Mouse (Mus musculus): ENCODE results near the gene Mras.

Mras gene

DNA sequence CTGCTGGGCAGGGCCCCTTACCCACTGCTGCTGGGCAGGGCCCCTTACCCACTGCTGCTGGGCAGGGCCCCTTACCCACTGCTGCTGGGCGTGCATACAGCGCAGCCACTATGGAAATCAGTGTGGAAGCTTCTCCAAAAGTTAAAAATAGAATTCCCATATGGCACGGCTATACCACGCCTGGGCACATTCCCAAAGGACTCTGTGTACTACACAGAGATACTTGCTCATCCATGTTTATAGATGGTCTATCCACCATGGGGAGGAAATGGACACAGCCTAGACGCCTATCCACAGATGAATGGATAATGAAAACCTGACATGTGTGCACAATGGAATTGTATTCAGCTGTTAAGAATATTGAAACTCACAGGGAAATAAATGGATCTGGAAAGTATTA is 3.8 kb upstream of the Mras start:
- DNase-seq (ENCODE audit: low spot score) = no peak

DNA sequence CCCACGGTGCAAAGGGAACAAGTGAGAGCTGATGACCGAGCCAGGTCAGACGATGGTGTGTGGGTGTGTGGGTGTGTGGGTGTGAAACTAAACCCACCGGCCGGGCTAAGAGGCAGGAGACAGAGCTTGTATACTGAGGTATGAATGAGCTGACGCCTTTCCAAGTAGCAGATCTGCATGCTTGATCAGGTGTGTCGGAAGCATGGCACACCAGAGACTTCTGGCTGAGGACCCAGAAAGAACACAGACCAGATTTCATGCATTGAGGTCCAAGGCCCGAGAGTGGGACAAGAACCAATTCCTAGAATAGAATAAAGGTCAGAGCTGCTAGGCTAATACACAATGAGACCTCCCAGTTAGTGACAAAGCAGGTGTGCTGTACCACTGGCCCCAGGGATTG is 1.9 kb upstream of the Mras start:
- no peak for DNase-seq (ENCODE audit: low spot score)

DNA sequence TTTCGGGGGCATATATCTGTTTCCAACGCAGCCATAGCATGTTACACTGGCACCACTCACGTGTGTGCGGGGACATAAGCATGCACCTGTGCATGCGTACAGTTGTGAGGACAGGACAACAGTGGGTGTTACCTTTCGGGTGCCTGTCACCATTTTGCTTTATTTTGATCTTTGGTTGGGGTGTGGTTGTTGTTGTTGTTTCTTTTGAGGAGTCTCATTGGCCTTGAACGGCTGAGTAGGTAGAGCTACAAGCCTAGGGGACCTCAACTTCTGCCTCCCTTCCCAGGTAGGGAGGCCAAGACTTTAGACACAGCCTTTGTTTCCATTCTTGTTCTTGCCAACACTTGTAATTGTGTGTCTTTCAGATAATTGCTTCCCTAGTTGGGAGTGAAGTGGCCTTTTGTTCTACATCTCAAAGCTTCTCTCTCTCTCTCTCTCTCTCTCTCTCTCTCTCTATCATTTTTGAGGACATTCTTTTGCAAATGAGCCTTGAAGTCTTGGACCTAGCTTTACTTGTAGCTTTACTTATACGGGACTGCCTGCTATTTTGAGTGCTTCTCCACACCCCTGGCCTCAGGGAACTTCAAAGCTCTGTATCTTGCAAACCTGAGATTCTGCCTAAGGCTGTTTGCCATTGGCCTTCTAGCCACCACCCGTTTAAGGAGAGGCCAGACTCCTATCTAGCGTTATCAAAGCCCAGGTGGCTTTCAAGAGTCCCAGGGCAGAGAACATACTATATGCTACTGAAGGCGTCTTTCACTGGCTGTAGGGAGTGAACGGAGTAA is 792 bp upstream of the Mras start:
- no peak for DNase-seq (ENCODE audit: low spot score)

DNA sequence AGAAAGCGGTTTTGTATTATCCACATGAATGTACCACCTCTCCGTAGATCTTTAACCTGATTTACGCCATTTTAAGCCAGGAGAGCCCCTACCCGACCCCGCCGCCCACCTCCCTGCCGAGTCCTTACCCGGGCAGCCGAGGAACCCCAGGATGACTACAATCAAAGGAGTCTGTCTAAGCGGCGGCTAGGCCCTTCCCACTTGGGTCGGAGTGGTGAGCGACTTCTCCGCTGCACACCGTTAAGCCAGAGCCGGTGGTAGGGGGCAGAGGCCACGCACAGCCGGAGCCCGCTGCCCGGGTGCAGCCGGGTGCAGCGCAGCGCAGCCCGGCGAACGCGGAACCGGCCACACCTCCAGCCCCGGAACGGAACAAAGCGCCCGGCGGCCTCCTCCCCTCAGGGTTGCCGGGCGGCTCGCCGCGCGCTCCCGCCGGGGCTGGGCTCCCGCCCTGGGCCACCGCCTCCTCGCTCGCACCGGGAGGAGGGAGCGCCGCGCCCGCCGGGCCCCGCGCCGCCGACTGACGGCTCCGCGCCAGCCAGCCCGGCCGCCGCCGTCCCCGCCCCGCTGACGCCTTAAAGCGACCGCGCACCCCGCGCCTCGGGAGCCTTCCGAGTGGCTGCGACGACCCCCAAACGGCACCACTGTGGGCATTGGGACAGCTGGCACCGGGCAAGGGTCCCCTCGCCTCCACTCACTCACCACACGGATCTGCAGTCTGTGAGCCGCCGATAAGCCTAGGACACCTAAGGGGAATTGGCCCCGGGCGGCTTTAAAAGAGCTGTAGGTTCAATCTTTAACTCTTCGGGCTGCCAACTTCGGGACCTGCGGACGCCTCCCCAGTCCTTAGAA is 775 bp downstream of the Mras start:
- peak; percentile 75 for DNase-seq (ENCODE audit: low spot score)

DNA sequence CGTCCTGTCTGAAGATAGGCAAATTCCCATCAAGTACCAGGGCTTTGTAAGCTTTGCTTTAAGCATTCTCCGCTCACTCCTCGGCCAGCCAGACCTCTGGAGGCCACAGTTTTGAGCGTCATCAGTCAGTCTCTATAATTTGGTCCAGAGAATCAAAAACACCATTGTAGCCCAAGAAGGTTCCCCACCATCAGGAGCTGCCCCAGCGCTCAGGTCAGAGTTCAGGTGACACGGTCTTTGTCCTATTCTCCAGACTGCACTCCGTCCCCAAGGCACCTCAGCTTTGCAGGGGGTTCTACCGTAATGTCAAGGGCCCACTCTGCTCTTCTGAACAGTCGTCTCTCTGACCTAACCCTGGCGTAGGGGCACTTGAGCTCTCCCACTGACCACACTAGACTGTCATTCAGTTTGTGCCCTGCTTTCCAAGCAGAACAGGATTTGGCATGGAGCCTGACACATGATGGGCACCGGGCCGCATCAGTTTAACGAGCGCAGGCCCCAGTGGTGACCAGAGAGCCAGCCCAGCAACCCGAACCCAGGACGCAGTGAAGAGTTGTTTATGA is 1.5 kb downstream of the Mras start:
- DNase-seq (ENCODE audit: low spot score) = no peak

DNA sequence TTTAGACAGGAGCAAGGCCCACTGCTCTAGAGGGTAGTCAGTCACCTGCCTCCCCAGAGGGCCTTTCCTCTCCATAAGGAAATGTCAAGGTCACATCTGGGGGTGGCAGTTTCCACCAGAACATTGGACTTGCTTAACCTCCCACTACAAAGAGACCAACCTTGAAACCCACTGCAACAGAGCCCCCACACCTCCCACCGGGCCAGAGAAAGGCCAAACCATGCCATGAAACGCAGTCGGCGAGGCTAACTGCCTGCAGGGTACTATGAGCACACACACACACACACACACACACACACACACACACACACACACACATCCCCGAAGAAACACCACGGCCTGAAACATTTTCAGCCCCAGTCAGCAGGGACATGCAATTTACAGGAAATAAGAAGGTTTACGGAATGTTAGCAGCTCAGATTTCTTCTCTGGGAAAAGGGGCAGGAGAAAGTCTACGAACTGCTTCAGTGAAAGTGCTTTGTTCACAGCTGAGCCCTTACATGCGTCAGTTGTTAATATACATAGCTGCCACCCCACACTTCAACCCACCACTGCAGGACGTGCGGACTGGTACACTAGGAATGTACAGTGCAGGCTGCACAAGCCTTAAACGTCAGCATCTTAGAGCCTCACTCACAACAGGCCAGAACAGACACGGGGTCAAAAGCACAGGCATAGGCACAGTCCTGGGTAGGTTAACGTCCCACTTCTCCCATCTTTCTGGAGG is 2.1 kb downstream of the Mras start:
- DNase-seq (ENCODE audit: low spot score) = no peak

DNA sequence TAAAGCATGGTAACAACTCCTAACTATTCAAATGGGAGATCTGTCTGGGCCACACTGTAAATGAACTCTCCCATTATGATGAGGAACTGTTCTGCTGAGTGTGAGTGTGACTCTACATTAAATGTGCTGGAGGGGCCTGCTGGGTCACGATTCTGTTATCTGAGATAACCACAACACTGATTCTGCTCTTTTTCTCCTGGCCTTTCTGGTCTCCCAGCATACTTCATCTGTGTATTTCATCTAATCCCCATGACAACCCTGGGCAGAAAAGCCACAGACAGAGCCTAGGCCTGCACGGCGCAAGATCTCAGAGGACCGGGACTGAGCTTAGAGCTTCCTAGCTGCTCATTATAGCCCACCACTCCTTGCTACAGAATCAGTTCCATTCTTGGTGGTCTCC is 4.7 kb downstream of the Mras start:
- no peak for DNase-seq (ENCODE audit: low spot score)

DNA sequence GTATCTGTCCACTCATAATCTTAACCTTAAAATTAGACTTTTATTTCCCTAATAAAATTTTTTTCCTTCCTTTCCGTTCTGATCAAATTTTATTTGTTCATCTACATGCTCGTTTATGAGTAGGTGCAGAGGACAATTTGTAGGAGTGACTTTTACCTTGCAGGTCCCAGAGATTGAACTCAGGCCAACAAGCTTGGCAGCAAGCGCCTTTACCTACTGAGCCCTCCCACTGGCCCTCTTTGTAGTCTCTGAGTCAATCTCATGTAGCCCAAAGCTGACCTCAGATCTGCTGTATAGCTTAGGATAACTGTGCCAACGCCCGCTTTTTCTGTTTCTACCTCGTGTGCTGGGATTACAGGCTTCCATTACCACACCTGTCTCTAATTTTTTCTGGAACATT is 5.2 kb downstream of the Mras start:
- DNase-seq (ENCODE audit: low spot score) = no peak

DNA sequence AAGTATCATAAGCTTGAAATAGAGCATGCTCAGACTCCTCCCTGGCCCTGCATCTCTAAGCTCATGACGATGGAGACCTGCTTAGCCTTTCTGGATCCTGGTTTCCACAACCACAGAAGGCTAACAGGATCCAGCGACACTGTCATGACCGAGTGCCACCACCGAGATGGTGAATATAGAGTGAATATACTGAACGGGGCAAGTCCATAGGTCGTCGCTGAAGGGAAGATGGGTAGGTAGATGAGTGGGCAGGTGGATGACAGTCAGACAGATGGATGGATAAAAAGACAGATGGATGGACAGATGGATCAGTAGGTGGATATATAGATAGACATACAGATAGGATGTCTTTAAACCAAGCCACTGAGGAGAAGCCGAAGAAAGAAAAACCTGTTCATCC is 5.8 kb downstream of the Mras start:
- no peak for DNase-seq (ENCODE audit: low spot score)

DNA sequence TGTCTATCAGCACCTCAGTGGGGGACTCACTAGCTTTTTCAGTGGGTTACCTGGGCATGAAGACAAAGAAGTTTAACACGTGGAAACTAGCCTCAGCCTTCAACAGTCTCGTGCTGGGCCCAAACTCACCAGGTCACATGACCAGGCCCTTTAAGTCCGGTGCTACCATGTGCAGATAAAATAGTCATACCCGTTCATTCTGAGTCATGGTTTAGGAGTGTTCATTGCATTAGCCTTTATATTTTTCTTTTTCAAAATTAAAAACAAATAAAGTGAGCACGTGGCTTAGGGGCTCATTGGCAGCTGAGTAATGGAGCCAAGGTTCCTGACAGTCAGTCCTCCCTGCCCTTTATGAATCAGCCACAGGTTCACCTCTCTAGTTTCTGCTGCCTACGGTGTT is 6.4 kb downstream of the Mras start:
- DNase-seq (ENCODE audit: low spot score) = no peak

DNA sequence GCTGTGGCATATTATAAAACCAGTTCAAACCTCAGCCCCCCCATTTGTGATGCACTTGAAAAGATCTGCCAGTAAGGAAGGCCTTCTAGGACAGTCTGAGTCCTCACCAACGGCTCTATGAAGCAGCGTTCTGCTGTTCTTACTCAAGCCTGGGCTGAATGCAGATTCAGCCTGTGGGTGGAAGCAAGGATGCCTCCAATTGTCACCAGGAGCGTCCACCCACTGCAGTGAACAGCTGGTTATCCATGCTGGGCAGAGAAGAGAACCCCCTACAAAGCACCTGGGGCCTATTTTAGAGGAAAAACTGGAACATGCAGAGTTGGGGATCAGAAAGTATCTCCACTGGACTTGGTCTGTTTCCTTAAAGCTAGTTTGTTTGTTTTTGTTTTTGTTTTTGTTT is 7.3 kb downstream of the Mras start:
- no peak for DNase-seq (ENCODE audit: low spot score)

DNA sequence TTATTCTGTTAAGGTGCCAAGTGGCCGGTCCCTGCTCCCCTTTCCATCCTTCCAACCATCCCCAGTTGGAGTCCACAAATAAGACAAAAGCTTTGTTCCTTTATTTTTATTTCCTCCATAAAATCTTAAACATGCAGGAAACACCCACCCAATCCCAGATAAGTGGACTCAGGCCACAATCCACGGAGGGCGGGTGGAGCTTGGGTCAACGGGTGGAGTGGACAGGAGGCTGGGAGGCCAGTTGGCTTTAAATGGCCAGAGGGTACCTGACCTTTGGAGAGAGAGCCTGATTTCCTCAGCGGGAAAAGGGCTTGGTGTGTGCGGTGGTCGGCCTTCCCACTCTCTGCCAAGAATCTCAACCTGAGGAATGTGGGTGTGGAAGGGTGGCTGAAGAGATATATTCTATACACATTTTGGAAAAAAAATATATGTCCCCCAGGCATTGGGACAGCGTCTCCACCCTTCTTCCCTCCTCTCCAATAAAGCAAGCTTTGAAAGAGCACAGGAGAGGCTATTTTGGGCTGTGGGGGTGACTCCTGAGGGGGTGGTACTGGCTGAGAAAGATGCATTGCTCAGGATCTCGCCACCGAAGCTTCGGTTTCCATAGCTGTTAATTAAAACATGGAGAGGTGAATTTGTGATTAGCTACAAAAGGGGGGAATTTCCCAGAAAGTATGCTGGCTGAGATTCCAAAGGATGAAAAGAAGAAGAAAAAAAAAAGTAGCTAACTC is 8.4 kb downstream of the Mras start:
- DNase-seq (ENCODE audit: low spot score) = no peak

DNA sequence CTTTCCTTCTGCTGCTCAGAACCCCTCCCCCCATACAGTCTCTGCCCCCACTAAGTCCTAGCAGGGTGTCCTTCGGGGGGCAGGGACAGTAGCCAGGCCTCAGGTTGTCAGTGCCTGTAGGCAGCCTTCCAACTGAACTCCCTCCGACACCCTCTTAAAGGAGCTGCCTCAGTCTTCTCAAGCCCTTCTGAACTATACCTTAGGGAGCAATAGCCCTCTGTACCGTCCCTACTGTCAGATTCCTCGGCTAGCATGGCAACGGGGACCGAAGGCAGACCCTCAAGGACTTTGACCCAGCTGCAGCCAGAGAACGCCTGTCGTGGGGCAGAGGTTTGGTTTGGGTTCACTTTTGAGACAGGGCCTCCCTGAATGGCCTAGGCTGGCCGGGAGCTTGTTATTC is 11.9 kb downstream of the Mras start:
- no peak for DNase-seq (ENCODE audit: low spot score)

DNA sequence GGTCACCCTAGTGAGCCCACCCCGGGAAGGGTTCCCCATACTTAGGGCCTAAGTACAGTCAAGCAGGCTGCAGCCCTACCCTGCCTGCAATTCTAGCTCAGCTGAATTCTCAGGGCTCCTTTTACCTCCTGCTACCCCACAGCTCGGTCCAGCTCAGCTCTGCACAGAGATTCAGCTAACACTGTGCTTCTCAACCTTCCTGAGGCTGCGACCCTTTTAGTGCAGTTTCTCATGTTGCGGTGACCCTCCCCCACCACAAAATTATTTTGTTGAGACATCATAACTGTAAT is 12.7 kb downstream of the Mras start:
- no peak for DNase-seq (ENCODE audit: low spot score)

DNA sequence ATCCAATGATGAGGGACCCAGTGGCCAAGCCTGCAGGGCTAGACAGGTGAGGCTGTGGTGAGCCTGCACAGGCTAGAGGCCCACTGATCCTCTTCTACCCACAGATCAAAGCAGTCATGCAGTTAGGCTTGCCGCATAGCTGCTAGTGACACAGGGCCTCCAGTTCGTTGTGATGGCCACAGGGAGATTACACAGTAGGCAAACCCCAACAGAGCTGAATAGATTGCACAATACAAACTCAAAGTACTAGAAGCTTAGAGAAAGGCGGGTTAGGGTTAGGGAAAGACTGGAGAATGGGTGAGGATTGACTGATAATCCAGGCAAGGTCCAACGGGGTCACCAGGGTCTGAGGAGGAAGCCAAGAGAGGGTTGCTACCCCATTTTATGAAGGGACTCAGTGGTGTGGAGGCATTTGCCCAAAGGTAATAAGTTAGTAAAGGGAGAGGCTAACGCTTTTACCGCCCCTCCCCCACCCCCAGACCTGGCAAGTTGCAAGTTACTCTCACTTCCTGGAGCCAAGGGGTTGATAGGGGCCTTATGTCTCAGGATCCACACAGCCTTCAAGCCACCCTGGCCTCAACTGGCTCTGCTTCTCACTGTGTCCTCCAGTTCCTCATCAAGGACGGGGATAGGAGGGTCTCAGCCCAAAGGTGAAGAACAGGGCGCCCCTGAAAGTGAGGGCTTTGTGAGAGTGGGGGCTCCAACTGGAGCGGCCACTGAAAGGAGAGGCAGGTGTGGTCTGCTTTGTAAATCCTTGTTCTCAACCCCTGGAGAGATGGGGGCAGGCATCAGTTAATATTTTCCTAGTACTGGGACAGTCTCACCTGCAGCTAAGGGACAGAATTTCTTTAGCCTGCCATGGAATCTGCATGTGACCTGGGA is 13.2 kb downstream of the Mras start:
- no peak for DNase-seq (ENCODE audit: low spot score)

DNA sequence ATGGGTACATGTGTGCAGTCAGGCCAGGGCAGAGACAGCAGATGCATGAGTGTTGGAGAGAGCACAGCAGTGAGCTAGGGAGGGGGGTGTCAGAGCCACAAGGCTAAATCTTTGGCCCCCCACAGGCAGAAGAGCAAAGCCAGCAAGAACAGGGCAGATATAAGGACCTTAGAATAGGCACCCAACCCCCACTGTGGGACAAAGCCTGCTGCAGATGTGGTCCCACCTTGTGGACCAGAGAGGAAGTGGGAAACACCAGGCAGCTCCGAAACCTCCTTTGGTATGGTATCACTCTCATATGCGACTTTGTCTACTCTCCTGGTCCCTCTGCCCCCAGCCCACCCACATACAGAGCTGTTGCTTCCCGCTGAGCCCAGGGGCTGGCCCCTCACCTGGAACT is 15.3 kb downstream of the Mras start:
- DNase-seq (ENCODE audit: low spot score) = no peak

DNA sequence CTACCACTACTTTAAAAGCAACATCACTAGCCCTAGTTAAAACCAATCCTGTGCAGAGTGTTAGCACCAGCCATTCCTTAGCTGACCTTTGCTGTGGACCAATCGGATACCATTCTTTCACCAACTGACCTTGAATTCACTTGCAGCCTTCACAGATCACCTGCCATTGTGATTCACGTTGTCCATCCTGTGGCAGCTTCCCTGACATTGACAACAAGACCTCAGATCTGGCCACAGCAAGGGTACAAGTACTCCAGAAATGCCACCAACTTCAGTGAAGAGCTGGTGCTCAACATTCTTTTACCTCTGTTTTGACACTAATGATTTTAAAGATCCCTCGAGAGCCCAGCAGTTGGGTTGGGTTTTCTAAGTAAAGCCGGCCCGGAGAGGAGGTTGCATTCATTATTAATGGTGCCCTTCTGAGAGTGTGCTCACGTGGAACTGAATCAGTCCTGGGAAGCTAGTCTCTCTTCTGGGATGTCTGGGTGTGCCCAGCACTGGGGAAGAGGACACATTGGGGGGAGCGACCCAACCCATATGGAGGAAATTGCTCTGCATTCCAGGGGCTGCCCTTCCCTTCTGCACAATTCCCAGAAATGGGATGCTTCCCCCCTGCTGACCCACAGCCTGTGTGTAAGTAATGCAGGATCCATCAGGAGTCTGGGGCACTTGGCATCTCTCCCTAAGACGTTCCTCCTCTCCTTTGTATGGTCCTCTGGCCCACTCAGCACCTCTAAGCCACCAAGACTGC is 17.1 kb downstream of the Mras start:
- DNase-seq (ENCODE audit: low spot score) = no peak

DNA sequence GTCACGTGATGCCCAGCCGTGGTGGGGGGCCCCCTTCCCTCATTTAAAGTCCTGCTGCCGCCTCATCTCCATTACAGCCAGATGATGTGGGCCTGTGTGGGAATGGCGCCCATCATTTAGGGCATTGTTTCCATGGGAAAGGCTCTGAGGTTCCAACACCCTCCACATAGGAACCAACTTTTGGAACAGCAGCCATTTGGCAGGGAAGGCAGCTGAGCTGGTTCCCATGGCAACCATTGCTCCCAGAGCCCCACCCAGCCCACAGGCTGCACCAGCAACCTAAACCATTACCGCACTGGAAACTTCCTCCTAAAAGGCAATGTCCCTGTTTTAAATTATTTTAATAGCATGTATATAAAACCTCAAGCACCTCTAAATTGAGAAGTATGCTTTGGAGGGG is 18.8 kb downstream of the Mras start:
- DNase-seq (ENCODE audit: low spot score) = no peak

DNA sequence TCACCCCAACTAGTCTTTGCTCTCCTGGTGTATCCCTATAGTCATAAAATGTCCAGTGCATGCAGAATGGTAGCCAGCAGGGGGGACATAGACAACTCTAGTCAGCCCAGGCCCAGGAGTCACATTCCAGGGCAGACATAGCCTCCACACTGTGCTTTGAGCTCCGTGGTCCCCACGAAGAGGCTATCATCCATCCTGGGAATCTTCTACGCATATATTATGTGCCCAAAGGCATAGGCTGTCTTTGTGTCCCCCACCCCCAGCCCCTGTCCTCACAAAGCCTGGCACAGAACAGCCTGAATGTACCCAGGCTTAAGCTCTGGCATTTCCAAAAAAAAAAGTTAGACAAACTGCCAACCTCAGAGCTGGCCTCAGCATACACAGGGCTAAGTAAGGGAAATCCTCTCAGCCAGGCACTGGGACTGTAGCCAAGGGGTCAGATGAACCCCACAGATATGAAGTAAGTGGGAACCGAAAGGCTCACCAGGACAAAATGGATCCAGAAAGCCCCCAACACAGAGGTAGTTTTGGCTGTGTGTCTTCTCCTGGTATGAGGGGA is 19.8 kb downstream of the Mras start:
- no peak for DNase-seq (ENCODE audit: low spot score)

DNA sequence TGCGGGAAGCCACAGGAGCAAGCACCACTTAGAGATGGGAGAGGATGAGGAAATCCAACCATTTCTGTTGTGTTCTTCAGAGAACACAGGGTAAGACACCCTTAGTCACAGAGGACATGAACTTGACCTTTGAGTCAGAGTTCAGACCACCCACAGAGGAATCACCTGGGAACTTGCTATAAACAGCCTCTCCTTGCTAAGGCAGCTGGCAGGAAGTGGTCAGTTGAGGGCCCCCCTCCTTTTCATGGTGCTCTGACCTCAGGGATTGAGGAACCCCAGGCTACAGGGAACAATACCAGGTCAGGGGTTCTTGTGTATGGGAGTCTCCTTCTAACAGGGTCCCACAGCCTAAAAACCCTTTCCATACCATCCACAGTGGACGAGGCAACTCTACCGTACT is 20.4 kb downstream of the Mras start:
- no peak for DNase-seq (ENCODE audit: low spot score)

Measured in urinary bladder, postnatal 25 days (tissue).